Mouse (Mus musculus) gastrocnemius, postnatal 36 days (tissue): ENCODE results near the gene Iqschfp. TPM values are rescaled to one million over a fixed set of nuclear protein-coding genes. Genes with fewer than 3 reads are reported as not detected.

Experiments
- DNase-seq, 2 experiments: peaks; one replicate each; pipeline ENCODE4 v3.0.0; 2022
- intact Hi-C: fragments of 180-260 bp; cut with DNase I; formaldehyde crosslinking; loops from one replicate; pipeline ENCODE4 v1.15.1; 2025
- total RNA-seq, 2 experiments: library from RNA; stranded (reverse); gene quantifications; 2 replicates each; pipeline ENCODE4 v1.2.3; 2021

Iqschfp gene
- total RNA-seq, 2 experiments from 2014 or later: not detected

DNA sequence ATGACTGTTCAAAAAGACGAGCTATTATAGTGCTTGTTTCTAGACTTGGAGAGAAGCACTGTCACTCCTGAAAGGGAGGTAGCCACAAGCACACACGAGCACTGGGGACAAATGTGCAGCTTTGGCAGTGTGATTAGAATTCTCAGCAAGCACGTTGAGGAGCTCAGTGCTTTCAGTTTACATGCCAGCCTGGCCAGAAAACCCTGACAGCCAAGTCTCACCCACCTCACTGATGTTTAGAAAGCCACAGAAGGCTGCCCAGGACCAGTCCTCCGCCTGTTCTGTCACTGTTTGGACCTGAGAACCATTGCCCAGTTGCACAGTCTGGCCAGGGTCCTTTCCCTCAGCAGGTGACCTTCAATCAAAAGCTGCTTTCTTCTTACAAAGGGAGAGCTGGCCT, 768.5 kb downstream of the Iqschfp start:
- intact Hi-C loops: no loop called here
- no peak for DNase-seq

- DNase-seq: no peak
- intact Hi-C loops: no loop called here
Measured at GRCm38 (mm10) chr3:68662386-68662785, 770.4 kb downstream of the Iqschfp start.

GRCm38 (mm10) chr3:68664337-68664736, 772.3 kb downstream of the Iqschfp start:
- intact Hi-C loops: no loop called here
- DNase-seq: no peak

GRCm38 (mm10) chr3:68666377-68666776, 774.3 kb downstream of the Iqschfp start:
- DNase-seq: no peak
- intact Hi-C loops: no loop called here

GRCm38 (mm10) chr3:68667852-68668251, 775.8 kb downstream of the Iqschfp start:
- no peak for DNase-seq
- intact Hi-C loops: no loop called here

GRCm38 (mm10) chr3:68669418-68669974, 777.5 kb downstream of the Iqschfp start:
- intact Hi-C loops: no loop called here
- no peak for DNase-seq

DNA sequence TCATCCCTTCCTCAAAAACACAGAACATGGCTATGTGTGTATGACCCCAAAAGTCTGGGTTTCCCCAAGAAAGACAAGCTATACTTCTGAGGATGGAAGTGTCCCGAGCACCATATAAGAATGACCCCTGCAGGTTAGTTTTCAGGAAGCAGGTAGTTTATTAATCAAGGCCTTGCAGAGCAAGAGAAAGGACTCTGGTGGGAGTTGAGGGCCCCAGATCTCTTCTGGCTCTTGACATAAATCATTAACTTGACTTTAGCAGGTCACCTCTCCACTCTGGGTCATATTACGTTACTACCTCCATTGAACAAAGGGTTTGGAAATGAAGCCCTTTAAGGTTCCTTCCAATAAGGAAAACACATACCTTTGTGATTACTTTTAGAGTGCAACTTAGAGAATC, 782.7 kb downstream of the Iqschfp start:
- intact Hi-C loops: loop anchor here (2.0 kb wide), 1 partner anchor 18 kb away; no protein-coding TSS in a partner anchor
- DNase-seq: no peak

DNA sequence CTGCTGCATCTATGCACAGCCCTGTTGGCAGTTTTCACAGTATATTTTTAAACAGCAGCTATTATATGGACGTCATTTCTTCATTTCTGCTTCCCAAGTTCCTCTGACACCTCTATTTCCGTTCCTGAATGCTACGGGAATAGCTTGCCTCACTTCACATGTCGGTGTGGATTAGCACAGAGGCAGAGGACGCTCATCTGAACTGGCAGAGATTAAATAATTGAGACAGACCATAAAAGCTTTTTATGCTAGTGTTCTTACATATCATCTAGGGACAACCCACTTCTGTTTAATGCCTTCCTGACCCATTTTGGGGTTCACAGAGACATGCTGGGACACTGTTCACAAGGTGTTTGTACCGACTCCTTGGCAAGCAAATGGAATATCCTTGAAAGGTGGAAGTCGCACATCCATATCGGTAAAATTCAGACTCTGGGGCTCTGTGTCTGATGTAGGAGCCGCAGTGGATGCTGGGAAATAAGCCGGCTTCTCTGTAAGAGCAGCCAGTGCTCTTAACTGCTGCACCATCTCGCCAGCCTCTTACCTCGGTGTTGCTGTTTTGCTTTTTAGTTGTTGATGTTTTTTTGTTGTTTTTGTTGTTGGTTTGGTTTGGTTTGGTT, 783.3 kb downstream of the Iqschfp start:
- intact Hi-C loops: loop anchor here (2.0 kb wide), 1 partner anchor 19 kb away; no protein-coding TSS in a partner anchor
- DNase-seq: no peak

Other genes starting within 250 kb of the Iqschfp start
- gene Iqcj, start within 50 bp of the Iqschfp start, total RNA-seq: not detected
- 100 to 1,000 TPM; 105 to 129 TPM for gene Schip1, start 172.6 kb downstream of the Iqschfp start, total RNA-seq